Mouse (Mus musculus): ENCODE results near the gene Mrrf.
"Not testable (repeated sequence)": the region's sequence is repeated elsewhere in the genome, so short reads cannot be mapped to it uniquely, and the experiment has no call there.

Gene Mrrf

GRCm38 (mm10) chr2:36129051-36129450, 7.1 kb upstream of the Mrrf start:
- DNase-seq (ENCODE audit: extremely low spot score, low spot score) = no peak

GRCm38 (mm10) chr2:36135887-36136286, 302 bp upstream of the Mrrf start:
- no peak for DNase-seq (ENCODE audit: extremely low spot score, low spot score)

DNA sequence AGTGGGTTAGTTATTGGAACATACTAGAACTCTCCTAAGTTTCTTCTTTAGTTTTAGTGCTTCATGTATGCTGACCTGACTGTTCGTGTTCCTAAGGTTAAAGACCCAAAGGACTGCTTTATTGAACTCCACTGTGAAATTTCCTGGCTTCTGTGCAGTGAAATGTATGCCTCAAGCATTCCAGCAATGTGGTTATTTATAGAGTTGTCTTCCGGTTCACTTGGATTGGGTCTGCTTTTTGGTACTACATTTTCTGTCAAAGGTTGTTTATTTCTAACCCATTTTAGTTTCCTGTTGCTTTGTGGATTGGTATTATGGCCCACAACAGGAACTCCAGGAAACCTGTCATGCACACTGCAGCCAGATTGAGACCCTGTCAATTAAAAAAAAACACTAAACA, 2.9 kb downstream of the Mrrf start:
- DNase-seq (ENCODE audit: extremely low spot score, low spot score) = no peak

DNA sequence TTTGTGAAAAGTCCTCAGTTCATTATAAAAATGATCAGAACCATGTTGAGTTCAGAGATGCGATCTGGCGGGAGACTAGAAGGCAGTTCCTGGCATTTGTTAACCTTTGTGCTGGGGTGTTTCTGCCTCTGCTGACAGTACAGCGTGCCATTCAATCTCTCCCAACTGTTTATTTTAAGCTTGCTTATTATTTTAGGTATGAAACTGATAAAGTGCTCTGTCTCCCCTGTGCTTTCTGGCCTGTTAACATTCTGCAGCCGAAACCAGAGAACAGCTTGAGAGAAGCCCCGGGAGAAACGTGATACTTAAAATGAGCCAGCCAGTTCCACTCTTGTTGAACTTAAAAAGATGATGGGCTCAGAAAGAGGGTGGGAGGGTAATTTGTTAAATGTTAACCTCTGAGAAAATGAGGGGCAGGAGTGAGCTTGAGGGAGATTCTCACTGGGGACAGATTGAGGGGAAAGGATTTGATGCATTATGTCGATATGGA, 12.7 kb downstream of the Mrrf start:
- DNase-seq (ENCODE audit: extremely low spot score, low spot score) = no peak

GRCm38 (mm10) chr2:36152401-36152800, 16.2 kb downstream of the Mrrf start:
- not testable (repeated sequence) for DNase-seq (ENCODE audit: extremely low spot score, low spot score)

DNA sequence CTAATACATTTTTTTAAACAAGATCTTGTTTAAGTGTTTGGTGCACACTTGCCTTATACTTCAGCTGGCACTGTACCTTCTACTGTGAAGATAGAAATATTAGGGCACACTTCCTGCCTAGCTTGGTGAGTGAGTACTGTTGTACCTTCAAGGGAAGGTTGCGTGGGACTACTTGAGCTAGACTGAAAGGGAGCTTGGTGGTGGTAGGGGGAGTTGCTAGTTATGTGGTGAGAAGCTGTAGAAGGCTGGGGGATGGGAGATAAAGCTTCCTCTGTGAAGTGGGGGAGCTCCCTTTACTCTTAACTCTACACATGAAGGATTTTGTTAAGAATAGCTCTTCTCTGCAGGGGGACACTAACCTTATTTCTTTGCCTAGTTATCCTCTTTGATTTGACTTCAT, 21.3 kb downstream of the Mrrf start:
- no peak for DNase-seq (ENCODE audit: extremely low spot score, low spot score)

DNA sequence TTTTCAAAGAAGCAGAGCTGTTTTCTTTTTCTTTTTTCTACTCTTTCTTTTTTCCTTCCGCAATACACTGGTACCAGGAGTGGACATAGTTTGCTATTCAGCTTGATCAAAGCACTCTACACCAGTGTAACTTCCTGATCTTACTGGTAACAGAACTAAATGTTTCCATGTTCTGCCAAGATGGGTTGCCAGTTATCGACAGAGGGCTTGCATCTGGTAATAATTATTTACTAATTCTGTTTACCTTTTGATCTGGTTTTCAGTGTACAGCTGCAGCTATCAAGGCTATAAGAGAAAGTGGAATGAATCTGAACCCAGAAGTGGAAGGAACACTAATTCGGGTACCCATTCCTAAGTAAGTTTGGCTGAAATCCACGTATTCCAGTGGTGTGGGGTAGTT, 23.1 kb downstream of the Mrrf start:
- DNase-seq (ENCODE audit: extremely low spot score, low spot score) = no peak

- DNase-seq (ENCODE audit: extremely low spot score, low spot score) = no peak
Measured at GRCm38 (mm10) chr2:36167990-36168618, 31.9 kb downstream of the Mrrf start.

GRCm38 (mm10) chr2:36169176-36169575, 33.0 kb downstream of the Mrrf start:
- DNase-seq (ENCODE audit: extremely low spot score, low spot score) = no peak

GRCm38 (mm10) chr2:36172136-36172535, 35.9 kb downstream of the Mrrf start:
- DNase-seq (ENCODE audit: extremely low spot score, low spot score) = no peak

DNA sequence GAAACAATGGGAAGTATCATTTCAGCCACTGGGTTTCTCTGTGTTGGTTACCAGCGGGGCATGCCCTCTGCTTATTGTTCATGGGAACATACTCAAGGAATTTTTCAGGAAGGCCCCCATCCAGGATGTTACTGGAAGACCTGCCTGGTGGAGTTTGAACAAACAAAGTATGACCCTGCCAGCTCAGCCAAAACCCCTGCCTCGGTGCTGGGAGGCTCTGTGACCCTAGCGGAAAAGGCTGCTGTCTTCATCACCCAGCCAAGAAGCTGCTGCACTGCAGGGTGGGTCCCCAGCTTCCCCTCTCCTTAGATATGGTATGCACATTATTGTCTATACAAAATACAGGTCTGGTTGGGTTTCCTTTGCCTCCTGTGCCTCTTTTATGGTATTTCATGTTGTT, 36.4 kb downstream of the Mrrf start:
- DNase-seq (ENCODE audit: extremely low spot score, low spot score) = no peak

DNA sequence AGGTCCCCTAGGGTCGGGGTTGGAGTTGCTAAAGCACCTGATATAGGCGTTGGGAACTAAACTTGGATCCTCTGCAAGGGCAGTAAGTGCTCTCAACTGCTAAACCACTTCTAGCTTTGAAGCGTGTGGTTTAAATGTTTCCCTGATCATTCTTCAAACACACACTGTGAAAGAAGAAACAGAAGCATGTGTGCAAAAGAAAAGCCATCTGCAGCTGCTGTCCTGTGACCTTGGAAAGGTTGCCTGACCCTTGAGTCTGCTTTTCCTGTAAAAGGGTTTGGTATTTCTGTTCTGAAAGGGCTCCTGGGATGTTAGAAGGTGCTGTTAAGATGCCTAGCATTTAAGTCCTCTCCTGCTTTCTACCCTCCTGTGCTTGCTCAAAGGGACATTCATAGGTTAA, 43.3 kb downstream of the Mrrf start:
- DNase-seq (ENCODE audit: extremely low spot score, low spot score) = no peak

GRCm38 (mm10) chr2:36181587-36182368, 45.6 kb downstream of the Mrrf start:
- not testable (repeated sequence) for DNase-seq (ENCODE audit: extremely low spot score, low spot score)

DNA sequence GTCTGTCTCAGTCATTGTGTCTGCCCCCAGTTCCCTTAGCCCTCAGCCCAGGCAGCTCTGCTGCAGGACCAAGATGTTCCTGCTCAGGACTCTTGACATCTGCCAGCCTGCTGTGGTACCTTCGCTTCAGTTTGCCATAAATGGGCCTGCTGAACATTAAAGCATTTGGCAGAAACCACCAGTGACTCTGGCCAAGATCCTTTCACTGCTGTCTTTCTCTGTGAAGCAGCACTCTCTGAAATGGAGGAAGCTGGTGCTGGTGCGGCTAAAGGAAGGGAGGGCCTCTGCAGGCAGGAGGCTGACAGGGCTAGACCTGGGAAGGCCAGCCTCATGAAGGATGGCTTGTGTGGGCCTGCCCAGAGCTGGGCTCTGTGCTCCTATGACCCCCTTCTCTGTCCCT, 47.1 kb downstream of the Mrrf start:
- no peak for DNase-seq (ENCODE audit: extremely low spot score, low spot score)

GRCm38 (mm10) chr2:36184192-36184591, 48.0 kb downstream of the Mrrf start:
- no peak for DNase-seq (ENCODE audit: extremely low spot score, low spot score)

GRCm38 (mm10) chr2:36184876-36185275, 48.7 kb downstream of the Mrrf start:
- DNase-seq (ENCODE audit: extremely low spot score, low spot score) = no peak

DNA sequence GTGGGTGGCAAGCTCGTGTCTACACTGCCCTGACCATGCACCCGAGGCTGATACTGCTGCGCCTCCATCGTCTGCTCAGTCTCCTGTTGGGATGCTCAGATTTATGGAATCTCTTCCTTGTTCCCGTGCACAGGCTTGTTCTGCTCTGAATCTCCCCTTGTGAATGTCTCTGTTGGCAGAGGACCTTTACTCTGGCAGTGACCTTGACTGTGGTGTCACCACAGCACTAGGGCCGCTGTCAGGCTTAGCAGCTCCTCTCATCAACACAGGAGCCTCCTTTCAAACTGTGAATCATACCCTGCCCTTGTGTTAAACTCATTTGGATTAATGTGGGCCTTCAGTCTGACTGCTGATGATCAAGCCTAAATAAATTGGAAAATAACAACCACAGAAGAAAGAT, 53.0 kb downstream of the Mrrf start:
- DNase-seq (ENCODE audit: extremely low spot score, low spot score) = not testable (repeated sequence)

DNA sequence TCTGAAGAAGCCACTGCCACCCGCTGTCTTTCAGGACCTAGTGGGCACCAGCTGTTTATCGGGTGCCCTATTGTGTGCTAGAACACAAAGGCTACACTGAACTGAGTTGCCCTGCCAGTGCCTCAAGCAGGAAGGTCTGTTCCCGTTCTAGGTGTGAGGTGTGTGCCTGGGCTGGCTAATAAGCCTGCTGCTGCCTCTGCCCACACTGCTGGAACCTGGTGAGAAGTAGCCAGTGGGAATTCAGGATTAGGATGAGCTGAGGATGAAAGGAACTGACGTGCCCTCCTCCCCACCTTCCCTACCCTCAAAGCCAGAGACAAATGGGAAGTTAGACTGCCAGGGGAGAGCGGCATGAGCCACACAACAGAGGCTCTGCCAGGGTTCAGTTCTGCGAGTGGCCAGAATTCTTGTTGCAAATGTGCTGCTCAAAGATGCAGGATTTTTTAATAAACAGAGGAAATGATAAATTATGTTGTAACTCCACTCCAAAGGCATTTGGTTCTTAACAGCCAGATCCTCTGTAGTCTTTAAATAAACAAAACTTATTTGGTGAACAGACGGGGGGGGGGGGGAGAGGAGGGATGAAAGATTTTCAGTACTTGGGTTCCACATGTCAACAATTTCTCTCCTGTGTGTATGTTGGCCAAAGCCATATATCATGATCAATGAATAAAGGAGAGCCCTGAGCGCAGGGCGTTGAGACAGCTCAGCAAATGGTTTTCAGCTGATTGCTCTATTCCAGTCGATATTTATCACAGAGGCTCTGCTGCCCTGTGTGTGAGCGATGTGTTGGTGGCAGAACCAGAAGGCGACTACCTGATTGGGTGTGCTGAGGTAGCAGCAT, 55.1 kb downstream of the Mrrf start:
- DNase-seq (ENCODE audit: extremely low spot score, low spot score) = no peak

- no peak for DNase-seq (ENCODE audit: extremely low spot score, low spot score)
Measured at GRCm38 (mm10) chr2:36197021-36197420, 60.8 kb downstream of the Mrrf start.

DNA sequence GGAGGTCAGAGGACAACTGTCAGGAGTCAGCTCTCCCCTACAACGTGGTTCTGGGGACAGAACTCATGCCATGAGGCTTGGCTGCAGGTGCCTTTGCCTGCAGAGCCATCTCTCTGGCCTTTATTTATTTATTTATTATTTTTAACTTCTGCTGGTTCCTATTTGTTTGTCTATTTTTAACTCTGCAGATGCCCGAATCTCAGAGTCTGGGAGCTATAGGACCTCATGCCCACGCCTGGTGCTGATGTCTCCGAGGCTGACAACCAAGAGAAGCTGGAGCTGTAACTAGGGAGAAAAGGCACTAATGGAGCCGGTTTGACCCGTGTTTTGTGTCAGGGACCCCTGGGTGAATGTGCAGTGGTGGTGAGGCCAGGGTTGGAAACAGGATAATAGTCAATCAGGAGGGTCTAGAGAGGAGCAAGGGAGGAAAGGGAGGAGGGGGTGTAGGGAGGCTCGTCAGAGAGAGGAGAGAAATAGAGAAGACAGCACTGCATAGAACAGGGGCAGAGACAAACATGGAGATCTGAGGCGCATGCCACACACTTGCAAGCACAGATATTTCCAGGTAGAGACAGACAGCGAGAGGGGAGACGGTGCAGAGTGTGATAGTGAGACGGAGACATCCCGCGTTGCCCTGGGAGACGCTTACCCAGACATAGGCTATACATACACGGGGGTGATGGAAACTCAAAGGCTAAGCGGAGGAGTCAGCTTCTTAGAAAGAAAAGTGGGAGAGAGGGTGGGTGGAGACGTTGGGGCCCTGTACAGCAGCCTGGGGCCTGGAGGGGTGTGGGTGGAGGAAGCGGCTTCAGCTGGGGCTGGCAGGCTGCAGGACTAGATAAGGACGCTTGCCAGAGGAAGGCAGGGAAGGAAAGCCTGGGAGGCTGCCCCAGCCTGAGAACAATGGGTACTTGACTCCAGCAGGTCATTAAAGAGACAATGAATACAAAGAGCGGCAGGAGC, 62.0 kb downstream of the Mrrf start:
- peak; percentile 48 for DNase-seq (ENCODE audit: extremely low spot score, low spot score)

- no peak for DNase-seq (ENCODE audit: extremely low spot score, low spot score)
Measured at GRCm38 (mm10) chr2:36198882-36199262, 62.7 kb downstream of the Mrrf start.

Data from neural tube, embryonic 10.5 days (tissue).